ENCODE assay signal across 14 mouse cellular contexts in the genomic region with DNA sequence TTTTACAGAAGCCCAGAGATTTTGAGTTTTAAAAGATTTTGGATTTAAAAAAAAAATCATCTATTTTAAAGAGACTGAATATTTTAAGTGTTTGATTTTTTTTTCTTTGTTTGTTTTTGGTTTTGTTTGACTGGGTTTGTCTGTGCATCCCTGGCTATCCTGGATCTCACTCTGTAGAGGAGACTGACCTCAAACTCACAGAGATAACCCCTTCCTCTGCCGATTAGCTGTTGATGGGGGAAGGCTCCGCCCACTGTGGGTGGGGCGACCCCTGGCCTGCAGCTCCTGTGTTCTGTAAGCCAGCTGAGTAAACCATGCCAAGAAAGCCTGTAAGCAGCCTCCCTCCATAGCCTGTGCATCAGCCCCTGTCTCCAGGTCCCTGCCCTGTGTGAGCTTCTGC. TPM values are rescaled to one million over a fixed set of nuclear protein-coding genes. Genes with fewer than 3 reads are reported as not detected.
A peak's percentile ranks its signal among the peaks of the same experiment; 100 is the strongest.
DNase-seq lines count a peak whose midpoint lies in the region; ATAC-seq lines count a peak whose summit lies in the region.
"Had no signal": no experiment of that assay in that cellular context is flagged by ENCODE, and none has a peak within 500 bp of the region (broad histone marks: within the 10 kb centered on the region; RNA-seq: fewer than 3 reads in every experiment).

No protein-coding gene starts in this region.

- no peak overlapping the region for H3K9ac ChIP-seq in liver, embryonic 11.5 days (ENCODE audit: low read depth, low read length)
- H3K9ac ChIP-seq: hindbrain, embryonic 12.5 days; lung, embryonic 15.5 days; midbrain, embryonic 12.5 days had no signal

- peaks cover 6% of the 10 kb centered on the region for H3K4me1 ChIP-seq in liver, embryonic 11.5 days (replicated peaks; ENCODE audit: control insufficient read depth, insufficient read depth, low read length)
- H3K4me1 ChIP-seq: hindbrain, embryonic 12.5 days; lung, embryonic 15.5 days; midbrain, embryonic 12.5 days had no signal

- H3K4me2 ChIP-seq in liver, embryonic 11.5 days = no peak overlapping the region
- H3K4me2 ChIP-seq: hindbrain, embryonic 12.5 days; lung, embryonic 15.5 days; midbrain, embryonic 12.5 days had no signal

- no peak overlapping the region for H3K4me3 ChIP-seq in liver, embryonic 11.5 days (ENCODE audit: low read depth, low read length)
- H3K4me3 ChIP-seq: hindbrain, embryonic 12.5 days; layer of hippocampus, adult 2 months; lung, embryonic 15.5 days; midbrain, embryonic 12.5 days had no signal

- ATAC-seq in liver, embryonic 11.5 days (replicated peaks; ENCODE audit: low FRiP score) = peak; percentile 54

- H3K27me3 ChIP-seq in liver, embryonic 11.5 days (replicated peaks; ENCODE audit: control insufficient read depth, insufficient read depth, low read length) = no peaks in the 10 kb centered on the region
- H3K27me3 ChIP-seq: hindbrain, embryonic 12.5 days; lung, embryonic 15.5 days; midbrain, embryonic 12.5 days had no signal

- peak; percentile 30 for DNase-seq in retina, postnatal 1 day
- DNase-seq in retina, embryonic 14.5 days (ENCODE audit: low spot score) = no peak
- DNase-seq in adipocyte (ENCODE audit: low spot score) = peak; percentile 64
- peak; percentile 37 for DNase-seq in liver, embryonic 11.5 days (ENCODE audit: low spot score)
- DNase-seq in yolk sac, embryonic 10.5 days (ENCODE audit: low spot score) = peak; percentile 60
- DNase-seq in urinary bladder, adult 18-20 months (ENCODE audit: low spot score in 2 of 2) = no peak
- DNase-seq in right cerebral cortex, postnatal 36 days (ENCODE audit: low spot score in 2 of 2) = no peak
- DNase-seq in thymus, postnatal 10 days (ENCODE audit: low spot score in 2 of 2) = no peak
- DNase-seq: gastrocnemius, postnatal 25 days; kidney, adult 2 months had no signal

- 10% methylated on average over 3 of the region's 3 CpGs for WGBS in liver, embryonic 11.5 days

- H3K27ac ChIP-seq in liver, embryonic 11.5 days (ENCODE audit: low read depth, low read length) = no peak overlapping the region
- H3K27ac ChIP-seq: hindbrain, embryonic 12.5 days; layer of hippocampus, adult 2 months; lung, embryonic 15.5 days; midbrain, embryonic 12.5 days had no signal

- no peaks in the 10 kb centered on the region for H3K9me3 ChIP-seq in liver, embryonic 11.5 days (ENCODE audit: control insufficient read depth, low read length)
- H3K9me3 ChIP-seq: hindbrain, embryonic 12.5 days; lung, embryonic 15.5 days; midbrain, embryonic 12.5 days had no signal

- H3K36me3 ChIP-seq in liver, embryonic 11.5 days (ENCODE audit: control insufficient read depth, insufficient read depth, low read length) = no peaks in the 10 kb centered on the region
- H3K36me3 ChIP-seq: hindbrain, embryonic 12.5 days; lung, embryonic 15.5 days; midbrain, embryonic 12.5 days had no signal

RNA-seq across cellular contexts. Expression of a gene that starts 30.3 kb away (rescaled TPM):
- 10.0 and 10.4 TPM in 2 replicates for polyA plus RNA-seq in liver, embryonic 11.5 days (2014; fragmentation: Nextera tagmentation; extraction: Ambion mirVana)

Comparison
In these comparisons a context has a peak if more than half of its experiments do, and no peak if none do; other contexts are left out.
1. DNase-seq: peak in retina, postnatal 1 day (single experiment), adipocyte (single experiment), liver, embryonic 11.5 days (single experiment) and yolk sac, embryonic 10.5 days (single experiment); none in retina, embryonic 14.5 days (single experiment), urinary bladder, adult 18-20 months (0 of 2), right cerebral cortex, postnatal 36 days (0 of 2) and thymus, postnatal 10 days (0 of 2).